Mouse (Mus musculus) brain, embryonic 14.5 days (tissue): ENCODE data around the gene C1qtnf6. TPM values are rescaled to one million over a fixed set of nuclear protein-coding genes. Genes with fewer than 3 reads are reported as not detected.

ENCODE experiments used
- DNase-seq: peaks from one replicate; pipeline ENCODE4 v3.0.0-alpha.2; 2011; ENCODE audit warnings: low read depth
- CTCF ChIP-seq: fragments of 200-500 bp; IDR thresholded peaks from 2 replicates; pipeline ENCODE4 v1.5.1; 2012; ENCODE audit warnings: inconsistent platforms, mild to moderate bottlenecking, moderate library complexity, borderline replicate concordance; ENCODE audit not compliant: insufficient read depth, insufficient read length; ENCODE audit errors: extremely low read depth
- POLR2A ChIP-seq: fragments of 200-500 bp; IDR thresholded peaks from 2 replicates; pipeline ENCODE4 v1.6.1; 2012; ENCODE audit warnings: mild to moderate bottlenecking, inconsistent platforms, borderline replicate concordance; ENCODE audit not compliant: poor library complexity, insufficient read depth, insufficient read length, severe bottlenecking; ENCODE audit errors: extremely low read depth
- polyA plus RNA-seq: library from polyadenylated mRNA; depleted of rRNA; stranded (reverse); fragments of >200 nt; gene quantifications from 2 replicates; pipeline ENCODE4 v1.2.3, GENCODE M21; 2012

C1qtnf6 gene
- polyA plus RNA-seq, 1 experiment = 16.3 TPM

- TF ChIP-seq POLR2A (no peak), CTCF (no peak)
- DNase-seq = peak; percentile 86
Observed at GRCm38 (mm10) chr15:78541606-78542005, 10.4 kb upstream of the C1qtnf6 start.

DNA sequence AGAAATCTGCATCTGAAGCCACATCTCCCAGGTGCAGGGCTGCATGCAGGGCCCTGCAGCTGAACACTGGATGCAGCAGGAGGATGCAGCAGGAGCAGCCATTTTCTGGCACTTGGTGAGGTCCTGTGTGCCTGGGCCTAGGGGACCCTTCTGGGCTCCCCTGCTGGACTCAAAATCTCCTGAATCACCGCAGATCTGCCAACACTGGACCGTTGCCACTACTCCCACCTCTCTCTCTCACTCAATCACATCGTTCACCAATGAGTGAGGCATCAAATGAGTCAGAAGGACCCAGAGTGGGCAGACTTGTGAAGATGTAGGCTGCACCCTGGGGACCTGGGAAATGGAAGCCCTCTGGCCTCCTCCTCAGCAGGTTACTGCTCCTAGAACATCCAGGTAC is 9.8 kb upstream of the C1qtnf6 start:
- no peak for DNase-seq
- TF ChIP-seq CTCF (no peak), POLR2A (no peak)

GRCm38 (mm10) chr15:78535723-78536421 is 4.7 kb upstream of the C1qtnf6 start:
- TF ChIP-seq CTCF = no peak
- no peak for TF ChIP-seq POLR2A
- peak; percentile 61 for DNase-seq

DNA sequence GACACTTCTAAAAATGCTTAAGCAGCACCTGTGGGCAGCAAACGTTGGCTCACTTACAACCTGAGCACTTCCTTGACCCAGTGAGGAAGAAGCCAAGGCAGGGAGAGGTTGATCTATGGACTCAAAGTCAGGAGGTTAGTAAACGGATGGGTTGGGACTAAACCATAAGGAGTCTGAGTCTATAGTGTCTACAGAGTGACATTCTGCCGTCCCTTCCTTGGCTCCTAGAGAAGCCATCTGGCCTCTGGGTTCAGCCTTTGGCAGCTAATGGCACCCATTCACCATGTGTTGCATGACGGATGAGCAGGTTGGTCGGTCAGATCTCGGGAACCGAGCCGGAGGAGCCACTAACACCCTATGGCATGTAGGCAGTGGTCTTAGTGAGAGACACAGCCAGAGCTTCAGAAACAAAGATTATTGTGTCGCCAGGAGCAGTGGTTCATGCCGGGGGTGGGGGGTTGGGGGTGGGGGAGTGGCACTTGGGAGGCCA is 2.2 kb upstream of the C1qtnf6 start:
- TF ChIP-seq POLR2A (no peak), CTCF (no peak)
- DNase-seq = no peak

GRCm38 (mm10) chr15:78532566-78533345 is 1.5 kb upstream of the C1qtnf6 start:
- no peak for DNase-seq
- TF ChIP-seq POLR2A = no peak
- no peak for TF ChIP-seq CTCF

DNA sequence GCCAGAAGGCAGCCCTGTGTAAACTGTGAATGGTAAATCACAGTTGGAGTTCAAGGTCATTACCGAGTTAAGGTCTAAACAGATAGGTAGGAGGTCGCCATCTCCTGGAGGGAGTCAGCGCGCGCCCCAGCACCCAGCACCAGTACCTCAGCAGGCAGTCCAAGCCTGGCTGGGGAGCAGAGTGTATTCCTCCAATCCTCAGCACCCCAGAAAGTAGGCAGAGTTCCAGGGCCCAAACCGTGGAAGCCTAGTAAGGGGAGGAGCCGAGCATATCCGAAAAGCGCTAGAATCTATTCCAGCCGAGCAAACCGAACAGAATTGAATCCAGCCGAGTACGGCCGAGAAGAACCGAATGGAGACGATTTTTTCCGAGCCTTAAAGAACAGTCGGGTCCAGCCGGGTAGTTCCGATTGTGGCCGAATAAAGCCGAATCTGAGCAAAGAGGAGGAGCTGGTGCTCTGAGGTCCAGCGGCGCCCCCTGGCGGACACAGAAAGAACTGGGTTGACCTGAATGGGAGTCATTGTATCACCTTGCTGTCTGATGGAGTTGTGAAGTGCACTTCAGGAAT is 769 bp upstream of the C1qtnf6 start:
- TF ChIP-seq CTCF (peak; percentile 99), POLR2A (no peak)
- peak; percentile 99 for DNase-seq

DNA sequence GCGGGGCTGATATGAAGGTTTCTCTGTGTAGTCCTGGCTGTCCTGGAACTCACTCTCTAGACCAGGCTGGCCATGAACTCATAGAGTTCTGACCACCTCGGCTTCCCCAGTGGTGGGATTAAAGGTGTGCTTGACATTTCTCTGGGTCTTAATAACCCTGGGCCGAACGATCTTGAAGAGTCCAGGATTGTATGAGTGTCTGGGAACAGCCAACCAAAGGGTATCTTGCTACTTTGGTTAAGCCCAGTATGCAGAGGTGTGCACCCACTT is 170 bp upstream of the C1qtnf6 start:
- TF ChIP-seq CTCF (no peak), POLR2A (no peak)
- DNase-seq = no peak

DNA sequence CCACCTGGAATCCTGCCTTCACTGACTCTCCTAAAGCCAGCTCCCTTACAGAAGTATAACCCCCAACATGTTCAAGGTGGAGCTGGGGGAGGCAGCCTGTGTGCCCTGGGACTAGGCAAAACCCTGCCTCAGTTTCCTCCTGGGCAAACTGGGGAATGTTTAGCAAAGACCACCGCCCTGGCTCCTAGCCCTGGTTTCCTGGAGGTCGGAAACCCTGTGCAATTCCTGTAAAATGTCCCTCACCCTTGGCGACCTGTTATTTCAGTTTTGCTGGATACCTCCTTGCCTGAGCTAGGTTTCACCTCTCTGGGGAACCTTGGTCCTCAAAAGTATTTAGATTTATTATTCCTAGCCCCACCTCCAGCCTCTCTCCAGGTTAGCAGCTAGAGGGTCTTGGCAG is 1.1 kb downstream of the C1qtnf6 start:
- no peak for TF ChIP-seq POLR2A
- TF ChIP-seq CTCF = no peak
- no peak for DNase-seq

DNA sequence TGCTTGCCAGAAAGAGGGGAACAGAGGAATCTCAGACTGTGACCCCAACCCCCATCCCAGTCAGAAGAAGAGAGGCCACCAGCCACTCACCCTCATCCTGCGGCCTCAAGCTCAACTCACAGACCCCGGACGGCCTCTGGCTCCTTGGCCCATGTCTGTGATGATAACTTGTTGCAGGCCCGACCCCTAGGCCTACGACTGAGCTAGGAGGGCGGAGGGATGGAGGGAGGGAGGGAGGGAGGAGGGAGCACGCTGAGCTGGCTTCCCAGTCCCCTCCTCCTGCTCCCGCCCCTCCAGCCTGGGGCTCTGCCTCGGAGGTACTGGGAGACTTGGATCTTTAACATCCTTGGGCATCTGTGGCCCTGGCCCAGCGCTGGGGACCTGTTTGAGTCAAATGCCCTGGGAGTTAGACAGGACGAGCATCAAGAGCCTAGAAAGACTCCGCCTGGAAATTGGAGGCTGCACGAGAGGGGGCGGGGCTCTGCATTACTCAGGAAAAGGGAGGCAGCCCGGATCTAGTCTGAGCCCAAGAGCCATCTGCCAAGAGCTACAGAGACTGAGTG is 1.7 kb downstream of the C1qtnf6 start:
- DNase-seq = peak; percentile 84
- TF ChIP-seq POLR2A (no peak), CTCF (no peak)

GRCm38 (mm10) chr15:78528726-78529411 is 2.3 kb downstream of the C1qtnf6 start:
- no peak for DNase-seq
- TF ChIP-seq CTCF = no peak
- no peak for TF ChIP-seq POLR2A

- DNase-seq = peak; percentile 59
- TF ChIP-seq CTCF (no peak), POLR2A (no peak)
Observed at GRCm38 (mm10) chr15:78527973-78528372, 3.2 kb downstream of the C1qtnf6 start.

DNA sequence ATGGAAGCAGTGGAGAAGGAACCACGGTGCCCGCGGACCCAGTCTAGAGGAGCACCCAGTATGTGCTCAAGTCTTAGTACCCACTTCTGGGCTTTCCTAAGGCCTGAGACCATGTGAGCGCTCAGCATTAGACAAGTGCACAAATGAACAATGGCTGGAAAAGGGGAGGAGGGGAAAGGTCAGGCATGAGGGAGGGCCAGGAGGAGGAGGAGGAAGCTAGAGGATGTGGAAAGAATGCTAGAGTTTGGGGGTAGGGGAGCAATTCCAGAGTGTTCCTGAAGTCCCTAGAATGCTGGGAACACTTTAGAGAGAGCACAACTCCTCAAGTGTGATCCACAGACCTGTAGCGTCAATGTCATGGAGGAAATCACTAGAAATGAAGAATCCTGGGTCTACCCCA is 7.1 kb downstream of the C1qtnf6 start:
- TF ChIP-seq POLR2A (no peak), CTCF (no peak)
- no peak for DNase-seq
